Mouse (Mus musculus) myocyte (in vitro differentiated cells): ENCODE measurements at regions not wholly inside any gene's neighbourhood (a gene's known extent, or its start where the extent isn't known, plus 50 kb on each side); places are given as distances from the start of the nearest gene placed in this dataset.

Experiments used
- H3K27me3 ChIP-seq: one replicate; pipeline ENCODE4 v1.6.1; 2011; ENCODE audit not compliant: control insufficient read depth, insufficient read depth, insufficient read length
- H3K36me3 ChIP-seq: one replicate; pipeline ENCODE4 v1.6.1; 2011; ENCODE audit not compliant: control insufficient read depth, insufficient read depth
- H3K4me2 ChIP-seq: one replicate; pipeline ENCODE4 v1.6.1; 2011; ENCODE audit warnings: low read depth, control low read depth
- H3K4me3 ChIP-seq: one replicate; pipeline ENCODE4 v1.5.1; 2011; ENCODE audit warnings: mild to moderate bottlenecking, control low read depth, moderate library complexity
- H3K79me2 ChIP-seq: one replicate; pipeline ENCODE4 v1.6.1; 2011; ENCODE audit not compliant: control insufficient read depth, insufficient read depth
- H3ac ChIP-seq: one replicate; pipeline ENCODE4 v1.6.1; 2011; ENCODE audit not compliant: control insufficient read depth, insufficient read length
- CEBPB ChIP-seq: IDR thresholded peaks from 2 replicates; pipeline ENCODE4 v1.6.1; 2011; ENCODE audit warnings: mild to moderate bottlenecking, moderate library complexity; ENCODE audit not compliant: poor library complexity, insufficient read depth, severe bottlenecking
- E2F4 ChIP-seq: IDR thresholded peaks from one replicate; pipeline ENCODE4 v1.6.1; 2011; ENCODE audit warnings: mild to moderate bottlenecking, control low read depth, moderate library complexity; ENCODE audit not compliant: insufficient read depth
- MAX ChIP-seq: IDR thresholded peaks from one replicate; pipeline ENCODE4 v1.6.1; 2011; ENCODE audit warnings: low read depth, mild to moderate bottlenecking, control low read depth
- MYOD1 ChIP-seq, 3 experiments: IDR thresholded peaks; one replicate each; pipeline ENCODE4 v1.6.1; 2011; ENCODE audit warnings: control low read depth in 2 of 3, low read depth in 2 of 3, mild to moderate bottlenecking in 2 of 3, moderate library complexity in 1 of 3; ENCODE audit not compliant: insufficient read length in 2 of 3, control insufficient read depth in 1 of 3
- MYOG ChIP-seq, 3 experiments: IDR thresholded peaks; one replicate each; pipeline ENCODE4 v1.6.1; 2011; ENCODE audit warnings: control low read depth in 2 of 3, low read depth in 2 of 3, mild to moderate bottlenecking in 2 of 3; ENCODE audit not compliant: insufficient read length in 2 of 3, control insufficient read depth in 1 of 3, insufficient read depth in 1 of 3
- POLR2A ChIP-seq: IDR thresholded peaks from one replicate; pipeline ENCODE4 v1.6.1; 2011; ENCODE audit warnings: low read depth, mild to moderate bottlenecking, control low read depth, moderate library complexity; ENCODE audit not compliant: insufficient read length
- POLR2AphosphoS2 ChIP-seq: IDR thresholded peaks from one replicate; pipeline ENCODE4 v1.6.1; 2011; ENCODE audit warnings: low read depth, control low read depth; ENCODE audit not compliant: insufficient read length
- REST ChIP-seq: IDR thresholded peaks from one replicate; pipeline ENCODE4 v1.6.1; 2011; ENCODE audit warnings: mild to moderate bottlenecking, control low read depth, moderate library complexity; ENCODE audit not compliant: insufficient read depth, insufficient read length
- SRF ChIP-seq: IDR thresholded peaks from one replicate; pipeline ENCODE4 v1.6.1; 2011; ENCODE audit warnings: low read depth; ENCODE audit not compliant: control insufficient read depth, insufficient read length
- TCF12 ChIP-seq: IDR thresholded peaks from one replicate; pipeline ENCODE4 v1.6.1; 2011; ENCODE audit warnings: mild to moderate bottlenecking, control low read depth; ENCODE audit not compliant: poor library complexity, insufficient read depth, severe bottlenecking
- TCF3 ChIP-seq: IDR thresholded peaks from one replicate; pipeline ENCODE4 v1.6.1; 2011; ENCODE audit warnings: low read depth, control low read depth; ENCODE audit not compliant: insufficient read length
- USF1 ChIP-seq: IDR thresholded peaks from one replicate; pipeline ENCODE4 v1.6.1; 2011; ENCODE audit warnings: low read depth, mild to moderate bottlenecking, control low read depth, moderate library complexity

- TF ChIP-seq E2F4 (no peak), TCF12 (no peak), CEBPB (no peak)
- Histone ChIP-seq H3K36me3 (no peaks in the 10 kb centered on the region), H3K27me3 (no peaks in the 10 kb centered on the region), H3ac (no peak overlapping the region), H3K79me2 (no peaks in the 10 kb centered on the region), H3K4me2 (no peak overlapping the region), H3K4me3 (no peak overlapping the region)
These were observed 147.6 kb downstream of the Gas1 start for GRCm38 (mm10) chr13:60029591-60029990.

- no peak overlapping the region for H3ac ChIP-seq
- no peaks in the 10 kb centered on the region for H3K27me3 ChIP-seq
- H3K79me2 ChIP-seq, result no peaks in the 10 kb centered on the region
- no peak overlapping the region for H3K4me3 ChIP-seq
- no peaks in the 10 kb centered on the region for H3K36me3 ChIP-seq
- TF ChIP-seq MAX, result no peak
- TF ChIP-seq E2F4, result no peak
- TF ChIP-seq USF1, result no peak
- TF ChIP-seq CEBPB, result no peak
- TF ChIP-seq REST, result no peak
- TF ChIP-seq MYOG (IDR thresholded peaks at IDR 0.05; ENCODE audit: control insufficient read depth in 1 of 3, insufficient read depth in 1 of 3, insufficient read length in 2 of 3, low read depth in 2 of 3), result no peak
- no peak for TF ChIP-seq POLR2A
- no peak for TF ChIP-seq POLR2AphosphoS2
- TF ChIP-seq SRF, result no peak
- no peak for TF ChIP-seq TCF3
- H3K4me2 ChIP-seq, result peak overlapping the region; percentile 77
These were observed 157.0 kb downstream of the Gas1 start for GRCm38 (mm10) chr13:60020175-60020487.

GRCm38 (mm10) chr13:60019291-60020174 is 157.6 kb downstream of the Gas1 start:
- H3K4me2 ChIP-seq, result peak overlapping the region; percentile 77
- H3K4me3 ChIP-seq, result no peak overlapping the region
- H3K79me2 ChIP-seq, result no peaks in the 10 kb centered on the region
- no peak overlapping the region for H3ac ChIP-seq
- H3K27me3 ChIP-seq, result no peaks in the 10 kb centered on the region
- no peaks in the 10 kb centered on the region for H3K36me3 ChIP-seq
- TF ChIP-seq USF1, result no peak
- TF ChIP-seq POLR2A, result peak; percentile 25
- TF ChIP-seq REST, result no peak

DNA sequence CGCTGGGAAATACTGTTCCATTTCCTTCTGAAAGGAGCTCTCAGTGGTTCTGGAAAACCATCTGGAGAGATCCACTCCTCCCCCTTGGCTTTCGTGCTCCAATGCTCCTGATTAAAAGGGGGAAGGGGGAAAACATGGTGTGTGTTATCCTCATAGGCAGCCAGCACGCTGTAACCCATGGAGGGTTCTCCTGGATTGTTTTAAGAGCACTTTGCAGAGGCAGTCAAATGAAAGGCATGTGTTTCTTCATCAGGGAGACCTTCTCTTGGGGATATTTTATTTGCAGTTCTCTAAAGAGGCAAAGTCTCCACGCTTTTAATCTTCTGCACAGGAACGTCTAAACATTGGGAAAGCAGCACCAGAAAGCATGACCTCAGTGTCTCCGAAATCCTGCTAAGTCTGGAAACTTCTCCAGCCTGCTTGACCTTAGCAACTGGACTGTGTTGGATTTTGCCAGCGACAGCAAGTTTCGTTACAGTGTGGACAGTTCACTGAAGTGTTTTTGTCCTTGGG is 161.3 kb downstream of the Gas1 start:
- TF ChIP-seq TCF3 (no peak), POLR2A (no peak), SRF (no peak), TCF12 (no peak), USF1 (no peak), MAX (no peak), MYOG (IDR thresholded peaks at IDR 0.05; ENCODE audit: control insufficient read depth in 1 of 3, insufficient read depth in 1 of 3, insufficient read length in 2 of 3, low read depth in 2 of 3) (no peak), CEBPB (no peak), POLR2AphosphoS2 (no peak), E2F4 (no peak), REST (no peak), MYOD1 (IDR thresholded peaks at IDR 0.05; ENCODE audit: control insufficient read depth in 1 of 3, insufficient read length in 2 of 3, low read depth in 2 of 3) (no peak)
- Histone ChIP-seq H3K4me2 (no peak overlapping the region), H3ac (no peak overlapping the region), H3K27me3 (no peaks in the 10 kb centered on the region), H3K4me3 (no peak overlapping the region), H3K79me2 (no peaks in the 10 kb centered on the region), H3K36me3 (no peaks in the 10 kb centered on the region)

- Histone ChIP-seq H3K4me3 (no peak overlapping the region), H3K79me2 (no peaks in the 10 kb centered on the region), H3ac (no peak overlapping the region), H3K27me3 (no peaks in the 10 kb centered on the region), H3K36me3 (no peaks in the 10 kb centered on the region), H3K4me2 (peak overlapping the region; percentile 72)
- TF ChIP-seq REST (no peak), MYOD1 (IDR thresholded peaks at IDR 0.05; ENCODE audit: control insufficient read depth in 1 of 3, insufficient read length in 2 of 3, low read depth in 2 of 3) (peak; percentile 86 to 96 (median 94)), TCF12 (peak; percentile 95), USF1 (no peak), TCF3 (peak; percentile 86), MYOG (IDR thresholded peaks at IDR 0.05; ENCODE audit: control insufficient read depth in 1 of 3, insufficient read depth in 1 of 3, insufficient read length in 2 of 3, low read depth in 2 of 3) (peak; percentile 67 to 97 (median 93)), POLR2AphosphoS2 (no peak), E2F4 (no peak), CEBPB (peak; percentile 34; the same call in 1 of the 2 replicates), POLR2A (no peak)
These were observed 164.9 kb downstream of the Gas1 start for GRCm38 (mm10) chr13:60012046-60012813.
